Mouse (Mus musculus): ENCODE results near the gene Plch1. TPM values are rescaled to one million over a fixed set of nuclear protein-coding genes. Genes with fewer than 3 reads are reported as not detected.

Gene Plch1
- total and polyA plus RNA-seq, 3 experiments = 0.07 to 0.14 TPM; not detected in 1

DNA sequence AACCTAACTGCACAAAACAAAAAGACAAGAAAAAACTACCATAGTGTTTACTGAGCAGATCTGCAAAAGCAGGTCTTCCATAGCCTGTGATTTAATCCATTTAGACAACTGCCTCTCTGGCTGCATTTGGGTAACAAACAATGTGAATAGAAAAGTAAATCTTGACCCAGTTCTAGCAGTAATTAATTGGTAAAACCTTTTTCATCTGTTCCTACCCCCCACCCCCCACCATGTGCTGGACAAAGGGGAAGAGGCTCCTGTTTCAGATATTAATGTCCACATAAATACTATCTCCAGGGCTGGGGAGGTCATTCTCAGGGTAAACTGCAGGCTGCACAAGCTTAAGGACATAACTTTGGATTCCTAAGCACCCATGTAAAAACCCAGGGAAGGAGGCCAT lies 63.5 kb downstream of the Plch1 start:
- Histone ChIP-seq H3K27me3 (ENCODE audit: control insufficient read depth, insufficient read depth, low read length) (no peaks in the 10 kb centered on the region), H3K36me3 (ENCODE audit: control insufficient read depth, insufficient read depth, low read length) (peaks cover 2% of the 10 kb centered on the region; the same call in 1 of the 2 replicates), H3K4me1 (ENCODE audit: control insufficient read depth, insufficient read depth, low read length) (peaks cover 4% of the 10 kb centered on the region; the same call in 1 of the 2 replicates), H3K9ac (ENCODE audit: low read depth, low read length) (no peak overlapping the region), H3K27ac (no peak overlapping the region), H3K79me2 (replicated peaks; ENCODE audit: control insufficient read depth, insufficient read depth, low read length) (no peaks in the 10 kb centered on the region), H3K4me3 (no peak overlapping the region)
- TF ChIP-seq EP300 (IDR thresholded peaks at IDR 0.05; ENCODE audit: insufficient read depth, low read depth, low read length) (no peak), CTCF (IDR thresholded peaks at IDR 0.05) (no peak), POLR2A (IDR thresholded peaks at IDR 0.05; ENCODE audit: insufficient read depth, low read depth, low read length) (no peak)
- intact Hi-C loops (cut with DNase I) = no loop called here
- no peak for DNase-seq

DNA sequence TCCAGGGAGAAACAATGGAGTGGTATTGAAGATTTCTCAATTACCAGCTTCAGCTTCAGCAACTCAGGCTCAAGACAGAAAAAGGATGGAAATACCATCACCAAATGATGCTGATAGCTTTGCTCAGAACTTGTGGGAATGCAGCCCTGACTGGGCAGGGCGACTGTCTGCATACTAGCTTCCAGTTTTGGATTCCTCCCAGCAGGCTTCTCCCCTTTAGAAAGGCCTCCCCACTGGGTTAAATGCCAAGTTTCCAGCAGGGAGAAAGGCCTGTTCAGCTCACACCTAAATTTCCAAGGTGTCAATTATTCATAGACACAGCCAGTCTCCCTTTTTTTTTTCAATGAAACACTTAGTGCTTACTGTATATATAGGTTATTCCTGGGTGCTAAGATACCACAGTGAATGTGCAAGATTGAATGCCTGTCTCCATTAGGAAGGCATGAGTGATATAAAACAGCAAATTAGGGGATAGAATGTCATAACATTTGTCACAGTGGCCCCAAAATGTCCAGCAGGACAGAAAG lies 75.3 kb downstream of the Plch1 start:
- no peak overlapping the region for H3K27ac ChIP-seq
- no peak overlapping the region for H3K9ac ChIP-seq (ENCODE audit: low read depth, low read length)
- H3K4me1 ChIP-seq (ENCODE audit: control insufficient read depth, insufficient read depth, low read length) = no peaks in the 10 kb centered on the region
- DNase-seq = peak in 1 of 2 experiments; percentile 7
- H3K27me3 ChIP-seq (ENCODE audit: control insufficient read depth, insufficient read depth, low read length) = no peaks in the 10 kb centered on the region
- TF ChIP-seq POLR2A (IDR thresholded peaks at IDR 0.05; ENCODE audit: insufficient read depth, low read depth, low read length) (no peak), EP300 (IDR thresholded peaks at IDR 0.05; ENCODE audit: insufficient read depth, low read depth, low read length) (no peak), CTCF (IDR thresholded peaks at IDR 0.05) (no peak)
- intact Hi-C loops (cut with DNase I) = no loop called here
- no peaks in the 10 kb centered on the region for H3K79me2 ChIP-seq (replicated peaks; ENCODE audit: control insufficient read depth, insufficient read depth, low read length)
- no peak overlapping the region for H3K4me3 ChIP-seq
- 0% methylated on average over 1 of the region's 1 CpGs for WGBS
- H3K36me3 ChIP-seq (ENCODE audit: control insufficient read depth, insufficient read depth, low read length) = no peaks in the 10 kb centered on the region

DNA sequence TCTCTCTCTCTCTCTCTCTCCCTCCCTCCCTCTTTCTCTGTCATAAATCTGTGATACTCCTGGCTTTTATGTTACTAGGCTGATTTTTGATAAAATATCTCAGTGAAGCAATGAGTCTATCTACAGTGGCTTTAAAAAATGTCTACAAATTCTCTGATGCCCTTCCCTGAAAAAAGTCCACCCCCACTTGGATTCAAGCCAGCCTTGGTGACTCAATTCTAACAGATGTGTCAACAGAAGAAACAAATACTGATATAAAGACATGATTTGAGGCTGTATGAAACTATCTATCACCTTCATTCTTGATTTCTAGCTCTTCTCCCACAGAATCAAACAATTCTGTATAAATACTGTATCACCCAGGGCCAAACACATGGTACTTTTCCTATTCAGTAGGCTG lies 76.6 kb downstream of the Plch1 start:
- H3K27me3 ChIP-seq (ENCODE audit: control insufficient read depth, insufficient read depth, low read length) = no peaks in the 10 kb centered on the region
- H3K4me1 ChIP-seq (ENCODE audit: control insufficient read depth, insufficient read depth, low read length) = no peaks in the 10 kb centered on the region
- no peak overlapping the region for H3K4me3 ChIP-seq
- DNase-seq = no peak
- H3K79me2 ChIP-seq (replicated peaks; ENCODE audit: control insufficient read depth, insufficient read depth, low read length) = no peaks in the 10 kb centered on the region
- H3K36me3 ChIP-seq (ENCODE audit: control insufficient read depth, insufficient read depth, low read length) = no peaks in the 10 kb centered on the region
- H3K9ac ChIP-seq (ENCODE audit: low read depth, low read length) = no peak overlapping the region
- intact Hi-C loops (cut with DNase I) = no loop called here
- no peak overlapping the region for H3K27ac ChIP-seq
- no peak for TF ChIP-seq POLR2A (IDR thresholded peaks at IDR 0.05; ENCODE audit: insufficient read depth, low read depth, low read length)
- TF ChIP-seq EP300 (IDR thresholded peaks at IDR 0.05; ENCODE audit: insufficient read depth, low read depth, low read length) = no peak
- TF ChIP-seq CTCF (IDR thresholded peaks at IDR 0.05) = no peak

DNA sequence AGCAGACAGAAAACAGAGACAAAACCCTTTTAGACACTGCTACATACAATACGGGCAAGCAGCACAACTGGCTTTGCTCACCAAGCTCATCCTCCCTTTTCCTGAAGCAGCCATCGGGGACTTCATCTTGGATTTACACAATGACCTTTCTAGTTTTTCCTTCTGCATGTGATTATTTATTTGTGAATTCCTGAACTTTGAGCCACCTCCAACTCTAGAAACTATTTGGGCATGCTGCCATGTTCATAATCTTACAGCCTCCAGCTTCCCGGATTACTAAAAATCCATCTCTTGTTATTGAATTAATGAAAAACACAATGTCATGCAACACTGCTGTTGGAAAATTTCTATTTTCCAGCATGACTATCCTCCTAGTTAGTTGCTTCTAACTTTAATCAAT lies 84.1 kb downstream of the Plch1 start:
- DNase-seq = no peak
- intact Hi-C loops (cut with DNase I) = no loop called here
- Histone ChIP-seq H3K36me3 (ENCODE audit: control insufficient read depth, insufficient read depth, low read length) (no peaks in the 10 kb centered on the region), H3K27ac (no peak overlapping the region), H3K4me3 (no peak overlapping the region), H3K9ac (ENCODE audit: low read depth, low read length) (no peak overlapping the region), H3K4me1 (ENCODE audit: control insufficient read depth, insufficient read depth, low read length) (no peaks in the 10 kb centered on the region), H3K27me3 (ENCODE audit: control insufficient read depth, insufficient read depth, low read length) (no peaks in the 10 kb centered on the region), H3K79me2 (replicated peaks; ENCODE audit: control insufficient read depth, insufficient read depth, low read length) (no peaks in the 10 kb centered on the region)
- TF ChIP-seq POLR2A (IDR thresholded peaks at IDR 0.05; ENCODE audit: insufficient read depth, low read depth, low read length) (no peak), CTCF (IDR thresholded peaks at IDR 0.05) (no peak), EP300 (IDR thresholded peaks at IDR 0.05; ENCODE audit: insufficient read depth, low read depth, low read length) (no peak)
- WGBS = 33% methylated on average over 3 of the region's 3 CpGs

DNA sequence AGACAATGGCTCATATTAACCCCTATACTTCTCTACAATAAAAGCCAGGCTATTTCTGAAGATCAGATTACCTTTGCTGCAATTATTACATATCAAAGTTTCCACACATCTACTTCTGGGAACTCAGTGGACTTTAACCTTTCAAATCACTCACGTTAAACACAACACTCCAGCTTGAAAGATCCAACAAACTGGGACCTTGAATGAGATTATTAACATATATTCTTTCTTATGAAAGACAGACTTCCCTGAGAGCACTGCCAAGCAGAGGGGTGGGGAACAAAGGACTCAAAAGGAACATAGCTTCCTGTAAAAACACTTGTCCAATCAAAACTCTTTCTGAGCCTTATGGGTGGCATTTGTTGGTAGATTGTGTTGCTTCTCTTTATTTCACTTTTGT lies 85.1 kb downstream of the Plch1 start:
- intact Hi-C loops (cut with DNase I) = no loop called here
- 51% methylated on average over 1 of the region's 1 CpGs for WGBS
- TF ChIP-seq POLR2A (IDR thresholded peaks at IDR 0.05; ENCODE audit: insufficient read depth, low read depth, low read length) (no peak), CTCF (IDR thresholded peaks at IDR 0.05) (no peak), EP300 (IDR thresholded peaks at IDR 0.05; ENCODE audit: insufficient read depth, low read depth, low read length) (no peak)

DNA sequence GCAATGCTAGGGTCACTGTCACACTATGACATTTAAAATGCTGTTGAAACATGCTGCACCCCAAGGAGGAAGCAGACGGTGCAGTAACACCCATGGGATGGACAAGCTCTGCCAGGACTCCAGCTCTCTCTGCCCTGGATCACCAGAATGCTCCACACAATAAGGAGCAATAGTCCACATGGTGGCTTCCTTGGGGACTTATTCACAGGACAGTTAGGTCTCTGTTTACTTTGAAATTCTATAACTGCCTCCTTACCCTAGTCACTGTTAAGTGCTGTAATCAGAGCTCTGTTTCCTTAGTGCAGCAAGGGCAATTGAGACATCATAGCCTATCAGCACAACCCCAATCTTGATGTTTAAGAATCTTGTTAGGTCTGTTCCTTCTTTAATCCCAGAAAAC lies 92.4 kb downstream of the Plch1 start:
- no peak for DNase-seq
- Histone ChIP-seq H3K79me2 (replicated peaks; ENCODE audit: control insufficient read depth, insufficient read depth, low read length) (no peaks in the 10 kb centered on the region), H3K4me1 (ENCODE audit: control insufficient read depth, insufficient read depth, low read length) (no peaks in the 10 kb centered on the region), H3K36me3 (ENCODE audit: control insufficient read depth, insufficient read depth, low read length) (no peaks in the 10 kb centered on the region), H3K9ac (ENCODE audit: low read depth, low read length) (no peak overlapping the region), H3K27ac (no peak overlapping the region), H3K27me3 (ENCODE audit: control insufficient read depth, insufficient read depth, low read length) (no peaks in the 10 kb centered on the region), H3K4me3 (no peak overlapping the region)
- intact Hi-C loops (cut with DNase I) = loop anchor here (5.0 kb wide), 1 partner anchor 675 kb away; no protein-coding TSS in a partner anchor
- 58% methylated on average over 1 of the region's 1 CpGs for WGBS
- TF ChIP-seq POLR2A (IDR thresholded peaks at IDR 0.05; ENCODE audit: insufficient read depth, low read depth, low read length) (no peak), CTCF (IDR thresholded peaks at IDR 0.05) (no peak), EP300 (IDR thresholded peaks at IDR 0.05; ENCODE audit: insufficient read depth, low read depth, low read length) (no peak)

More for the DNA sequence above, 85.1 kb downstream of the Plch1 start:
- Histone ChIP-seq H3K9ac (ENCODE audit: low read depth, low read length) (no peak overlapping the region), H3K36me3 (ENCODE audit: control insufficient read depth, insufficient read depth, low read length) (no peaks in the 10 kb centered on the region), H3K4me3 (no peak overlapping the region), H3K4me1 (ENCODE audit: control insufficient read depth, insufficient read depth, low read length) (no peaks in the 10 kb centered on the region), H3K27ac (no peak overlapping the region), H3K79me2 (replicated peaks; ENCODE audit: control insufficient read depth, insufficient read depth, low read length) (no peaks in the 10 kb centered on the region), H3K27me3 (ENCODE audit: control insufficient read depth, insufficient read depth, low read length) (no peaks in the 10 kb centered on the region)
- DNase-seq = no peak

All from heart, adult 2 months (tissue).